Mouse (Mus musculus) olfactory bulb, adult 2 months (tissue): ENCODE measurements around the gene Ankrd11.

Experiments
- CTCF ChIP-seq: fragments of 200-500 bp; IDR thresholded peaks from 2 replicates; pipeline ENCODE4 v1.5.1; 2012; ENCODE audit warnings: low read depth, mild to moderate bottlenecking, low read length, moderate library complexity; ENCODE audit not compliant: insufficient read depth
- POLR2A ChIP-seq: fragments of 200-500 bp; IDR thresholded peaks from 2 replicates; pipeline ENCODE4 v1.6.1; 2012; ENCODE audit warnings: mild to moderate bottlenecking, low read depth, low read length, moderate library complexity; ENCODE audit not compliant: insufficient read depth

- TF ChIP-seq CTCF (no peak), POLR2A (no peak)
Measured at GRCm38 (mm10) chr8:122960323-122960722, 81.8 kb downstream of the Ankrd11 start.
